Mouse (Mus musculus): ENCODE results near the gene Zfp688.
A peak's percentile ranks its signal among the peaks of the same experiment; 100 is the strongest.
"Not testable (repeated sequence)": the region's sequence is repeated elsewhere in the genome, so short reads cannot be mapped to it uniquely, and the experiment has no call there.

Gene Zfp688

GRCm38 (mm10) chr7:127421388-127422191 is at the start of gene Zfp688:
Gene Zfp688, minus strand, starts transcription at chr7:127422068.
- peak; percentile 98 for DNase-seq (ENCODE audit: low read depth)

GRCm38 (mm10) chr7:127471646-127472010 is 49.8 kb upstream of the Zfp688 start:
- peak; percentile 43 for DNase-seq (ENCODE audit: low read depth)

- DNase-seq (ENCODE audit: low read depth): peak; percentile 94
These were observed 49.1 kb upstream of the Zfp688 start for GRCm38 (mm10) chr7:127470743-127471645.

GRCm38 (mm10) chr7:127470011-127470715 is 48.3 kb upstream of the Zfp688 start:
- DNase-seq (ENCODE audit: low read depth): no peak

GRCm38 (mm10) chr7:127466606-127467005 is 44.7 kb upstream of the Zfp688 start:
- DNase-seq (ENCODE audit: low read depth): no peak

GRCm38 (mm10) chr7:127465670-127466069 is 43.8 kb upstream of the Zfp688 start:
- not testable (repeated sequence) for DNase-seq (ENCODE audit: low read depth)

- no peak for DNase-seq (ENCODE audit: low read depth)
These were observed 43.3 kb upstream of the Zfp688 start for GRCm38 (mm10) chr7:127465191-127465590.

GRCm38 (mm10) chr7:127459311-127459710 is 37.4 kb upstream of the Zfp688 start, which contains the start of gene Prr14:
Gene Prr14, plus strand, starts transcription at chr7:127459611.
- not testable (repeated sequence) for DNase-seq (ENCODE audit: low read depth)

GRCm38 (mm10) chr7:127458371-127459122 is 36.7 kb upstream of the Zfp688 start:
- not testable (repeated sequence) for DNase-seq (ENCODE audit: low read depth)

GRCm38 (mm10) chr7:127454905-127455304 is 33.0 kb upstream of the Zfp688 start:
- DNase-seq (ENCODE audit: low read depth): no peak

GRCm38 (mm10) chr7:127453056-127453455 is 31.2 kb upstream of the Zfp688 start:
- DNase-seq (ENCODE audit: low read depth): no peak

- no peak for DNase-seq (ENCODE audit: low read depth)
These were observed 28.1 kb upstream of the Zfp688 start for GRCm38 (mm10) chr7:127449966-127450365.

GRCm38 (mm10) chr7:127448521-127449300 is 26.8 kb upstream of the Zfp688 start, which contains the start of gene Zfp689:
Gene Zfp689, minus strand, starts transcription at chr7:127449158.
- peak; percentile 98 for DNase-seq (ENCODE audit: low read depth)

GRCm38 (mm10) chr7:127443976-127444375 is 22.1 kb upstream of the Zfp688 start:
- no peak for DNase-seq (ENCODE audit: low read depth)

- DNase-seq (ENCODE audit: low read depth): peak; percentile 60
These were observed 15.9 kb upstream of the Zfp688 start for GRCm38 (mm10) chr7:127437724-127438123.

GRCm38 (mm10) chr7:127435206-127435605 is 13.3 kb upstream of the Zfp688 start:
- no peak for DNase-seq (ENCODE audit: low read depth)

GRCm38 (mm10) chr7:127426354-127426753 is 4.5 kb upstream of the Zfp688 start:
- no peak for DNase-seq (ENCODE audit: low read depth)

GRCm38 (mm10) chr7:127425911-127426310 is 4.0 kb upstream of the Zfp688 start:
- no peak for DNase-seq (ENCODE audit: low read depth)

- DNase-seq (ENCODE audit: low read depth): no peak
These were observed 3.4 kb upstream of the Zfp688 start for GRCm38 (mm10) chr7:127425291-127425690.

- DNase-seq (ENCODE audit: low read depth): no peak
These were observed 379 bp upstream of the Zfp688 start for GRCm38 (mm10) chr7:127422247-127422646.
